Mouse (Mus musculus) hindbrain, embryonic 13.5 days (tissue): Measurements from ENCODE around the gene Tmem104. TPM values are rescaled to one million over a fixed set of nuclear protein-coding genes. Genes with fewer than 3 reads are reported as not detected.

Experiments used
- ATAC-seq: fragments of 200-750 bp; cut with Nextera tagmentation; 2 replicates; pipeline ENCODE4 v1.8.0; 2017; ENCODE audit warnings: moderate TSS enrichment; ENCODE audit not compliant: low FRiP score
- H3K27ac ChIP-seq: fragments of 300-500 bp; sonication (generic); 2 replicates; pipeline ENCODE4 v1.5.1; 2015; ENCODE audit warnings: inconsistent platforms, mild to moderate bottlenecking, moderate library complexity
- H3K27me3 ChIP-seq: fragments of 300-500 bp; sonication (generic); 2 replicates; pipeline ENCODE4 v1.6.1; 2015; ENCODE audit warnings: mild to moderate bottlenecking, inconsistent platforms
- H3K36me3 ChIP-seq: fragments of 300-500 bp; sonication (generic); 2 replicates; pipeline ENCODE4 v1.6.1; 2015; ENCODE audit warnings: mild to moderate bottlenecking, inconsistent platforms
- H3K4me1 ChIP-seq: fragments of 300-500 bp; sonication (generic); replicated peaks from 2 replicates; pipeline ENCODE4 v1.6.1; 2015; ENCODE audit warnings: inconsistent platforms
- H3K4me2 ChIP-seq: fragments of 300-500 bp; sonication (generic); 2 replicates; pipeline ENCODE4 v1.6.1; 2015; ENCODE audit warnings: inconsistent platforms, mild to moderate bottlenecking, moderate library complexity
- H3K4me3 ChIP-seq: fragments of 300-500 bp; sonication (generic); 2 replicates; pipeline ENCODE4 v1.5.1; 2015; ENCODE audit warnings: mild to moderate bottlenecking, inconsistent platforms
- H3K9ac ChIP-seq: fragments of 300-500 bp; sonication (generic); 2 replicates; pipeline ENCODE4 v1.6.1; 2015; ENCODE audit warnings: mild to moderate bottlenecking, inconsistent platforms
- H3K9me3 ChIP-seq: fragments of 300-500 bp; sonication (generic); 2 replicates; pipeline ENCODE4 v1.6.1; 2016; ENCODE audit warnings: inconsistent platforms
- WGBS: fragments of 180-500 bp; shearing (Covaris S2); methylation state at CpG from one replicate; pipeline ENCODE4 v1.1.7; 2015; 5-methylcytosine and 5-hydroxymethylcytosine counted together
- polyA plus RNA-seq: library from polyadenylated mRNA; unstranded; fragments of >200 nt; fragmentation: Nextera tagmentation; extraction: Ambion mirVana; gene quantifications from 2 replicates; pipeline ENCODE4 v1.2.1, GENCODE M21; 2015

Gene Tmem104
- 11.2 and 12.1 TPM in 2 replicates for polyA plus RNA-seq

GRCm38 (mm10) chr11:115187224-115187639, at the start of gene Tmem104:
Tmem104 (plus strand) TSS chr11:115187487.
- Histone ChIP-seq H3K9me3 (no peaks in the 10 kb centered on the region), H3K9ac (peak within 1 kb of the TSS; percentile 82), H3K4me3 (peak within 1 kb of the TSS; percentile 58), H3K27ac (peak within 1 kb of the TSS; percentile 76), H3K27me3 (no peaks in the 10 kb centered on the region), H3K36me3 (peaks cover 14% of the 10 kb centered on the region), H3K4me1 (peaks cover 26% of the 10 kb centered on the region), H3K4me2 (peak within 1 kb of the TSS; percentile 89)
- ATAC-seq: peak; percentile 93
- under 1% methylated on average over 39 of the region's 39 CpGs for WGBS

GRCm38 (mm10) chr11:115138597-115139262, 48.6 kb upstream of the Tmem104 start:
- no peak overlapping the region for H3K4me2 ChIP-seq
- H3K9me3 ChIP-seq: no peaks in the 10 kb centered on the region
- 0 out of 2 replicates have a peak, but pooled peaks cover 4% of the 10 kb centered on the region for H3K27me3 ChIP-seq
- no peaks in the 10 kb centered on the region for H3K4me1 ChIP-seq
- no peak for ATAC-seq
- H3K27ac ChIP-seq: no peak overlapping the region
- no peak overlapping the region for H3K4me3 ChIP-seq
- no peak overlapping the region for H3K9ac ChIP-seq
- no peaks in the 10 kb centered on the region for H3K36me3 ChIP-seq
- 88% methylated on average over 5 of the region's 5 CpGs for WGBS

- no peak overlapping the region for H3K9ac ChIP-seq
- no peaks in the 10 kb centered on the region for H3K36me3 ChIP-seq
- H3K4me3 ChIP-seq: no peak overlapping the region
- H3K9me3 ChIP-seq: no peaks in the 10 kb centered on the region
- ATAC-seq: no peak
- no peaks in the 10 kb centered on the region for H3K27me3 ChIP-seq
- no peaks in the 10 kb centered on the region for H3K4me1 ChIP-seq
- no peak overlapping the region for H3K4me2 ChIP-seq
- 88% methylated on average over 2 of the region's 2 CpGs for WGBS
- H3K27ac ChIP-seq: no peak overlapping the region
These were observed 45.3 kb upstream of the Tmem104 start for GRCm38 (mm10) chr11:115141970-115142369.

- WGBS: 86% methylated on average over 4 of the region's 4 CpGs
- H3K4me2 ChIP-seq: no peak overlapping the region
- no peaks in the 10 kb centered on the region for H3K9me3 ChIP-seq
- H3K4me3 ChIP-seq: no peak overlapping the region
- no peaks in the 10 kb centered on the region for H3K36me3 ChIP-seq
- peaks cover 17% of the 10 kb centered on the region for H3K4me1 ChIP-seq
- H3K9ac ChIP-seq: no peak overlapping the region
- H3K27me3 ChIP-seq: peaks cover 4% of the 10 kb centered on the region
- no peak for ATAC-seq
- no peak overlapping the region for H3K27ac ChIP-seq
These were observed 39.5 kb upstream of the Tmem104 start for GRCm38 (mm10) chr11:115147813-115148212.

GRCm38 (mm10) chr11:115150741-115151254, 36.5 kb upstream of the Tmem104 start:
- no peaks in the 10 kb centered on the region for H3K36me3 ChIP-seq
- H3K9ac ChIP-seq: no peak overlapping the region
- H3K9me3 ChIP-seq: no peaks in the 10 kb centered on the region
- H3K4me1 ChIP-seq: peaks cover 33% of the 10 kb centered on the region
- ATAC-seq: no peak
- no peak overlapping the region for H3K4me2 ChIP-seq
- no peak overlapping the region for H3K4me3 ChIP-seq
- whole genome bisulfite sequencing: 78% methylated on average over 6 of the region's 6 CpGs
- peaks cover 34% of the 10 kb centered on the region for H3K27me3 ChIP-seq
- H3K27ac ChIP-seq: no peak overlapping the region

- peaks cover 33% of the 10 kb centered on the region for H3K4me1 ChIP-seq
- peak; percentile 77 for ATAC-seq
- peak overlapping the region; percentile 72 for H3K9ac ChIP-seq
- H3K4me3 ChIP-seq: peak overlapping the region; percentile 38
- peak overlapping the region; percentile 58 for H3K4me2 ChIP-seq
- H3K27ac ChIP-seq: peak overlapping the region; percentile 18; the same call in 1 of the 2 replicates
- WGBS: 11% methylated on average over 15 of the region's 15 CpGs
- H3K9me3 ChIP-seq: no peaks in the 10 kb centered on the region
- no peaks in the 10 kb centered on the region for H3K36me3 ChIP-seq
- peaks cover 45% of the 10 kb centered on the region for H3K27me3 ChIP-seq
These were observed 35.4 kb upstream of the Tmem104 start for GRCm38 (mm10) chr11:115151755-115152429.

GRCm38 (mm10) chr11:115153088-115153487, 34.2 kb upstream of the Tmem104 start:
- Histone ChIP-seq H3K9ac (no peak overlapping the region), H3K27ac (no peak overlapping the region), H3K27me3 (peaks cover 56% of the 10 kb centered on the region), H3K36me3 (no peaks in the 10 kb centered on the region), H3K4me1 (peaks cover 34% of the 10 kb centered on the region), H3K4me2 (no peak overlapping the region), H3K4me3 (no peak overlapping the region), H3K9me3 (no peaks in the 10 kb centered on the region)
- 81% methylated on average over 9 of the region's 9 CpGs for WGBS
- ATAC-seq: no peak

- H3K36me3 ChIP-seq: no peaks in the 10 kb centered on the region
- H3K27me3 ChIP-seq: peaks cover 62% of the 10 kb centered on the region
- H3K4me3 ChIP-seq: peak overlapping the region; percentile 32
- H3K4me2 ChIP-seq: peak overlapping the region; percentile 43
- 0 out of 2 replicates have a peak overlapping the region, but pooled peaks have one; percentile 2 for H3K9ac ChIP-seq
- peaks cover 40% of the 10 kb centered on the region for H3K4me1 ChIP-seq
- H3K9me3 ChIP-seq: no peaks in the 10 kb centered on the region
- ATAC-seq: peak; percentile 38
- WGBS: under 1% methylated on average over 35 of the region's 35 CpGs
- no peak overlapping the region for H3K27ac ChIP-seq
These were observed 33.5 kb upstream of the Tmem104 start for GRCm38 (mm10) chr11:115153699-115154292.

- Histone ChIP-seq H3K4me3 (no peak overlapping the region), H3K9ac (no peak overlapping the region), H3K36me3 (no peaks in the 10 kb centered on the region), H3K9me3 (no peaks in the 10 kb centered on the region), H3K4me1 (peaks cover 41% of the 10 kb centered on the region), H3K4me2 (no peak overlapping the region), H3K27ac (no peak overlapping the region), H3K27me3 (peaks cover 71% of the 10 kb centered on the region)
- WGBS: 32% methylated on average over 5 of the region's 5 CpGs
- no peak for ATAC-seq
These were observed 32.1 kb upstream of the Tmem104 start for GRCm38 (mm10) chr11:115155053-115155634.

- Histone ChIP-seq H3K36me3 (no peaks in the 10 kb centered on the region), H3K4me1 (peaks cover 42% of the 10 kb centered on the region), H3K4me2 (no peak overlapping the region), H3K4me3 (no peak overlapping the region), H3K9ac (no peak overlapping the region), H3K27me3 (peaks cover 89% of the 10 kb centered on the region), H3K27ac (no peak overlapping the region), H3K9me3 (no peaks in the 10 kb centered on the region)
- 41% methylated on average over 12 of the region's 12 CpGs for WGBS
- ATAC-seq: no peak
These were observed 29.2 kb upstream of the Tmem104 start for GRCm38 (mm10) chr11:115157933-115158719.

GRCm38 (mm10) chr11:115160016-115160797, 27.1 kb upstream of the Tmem104 start:
- WGBS: 44% methylated on average over 11 of the region's 11 CpGs
- H3K4me2 ChIP-seq: no peak overlapping the region
- no peaks in the 10 kb centered on the region for H3K36me3 ChIP-seq
- no peak for ATAC-seq
- H3K4me3 ChIP-seq: no peak overlapping the region
- H3K9ac ChIP-seq: no peak overlapping the region
- H3K9me3 ChIP-seq: no peaks in the 10 kb centered on the region
- H3K27me3 ChIP-seq: peaks cover 89% of the 10 kb centered on the region
- peaks cover 47% of the 10 kb centered on the region for H3K4me1 ChIP-seq
- no peak overlapping the region for H3K27ac ChIP-seq
